Mouse (Mus musculus) C2C12 (cell line): ENCODE measurements at regions not wholly inside any gene's neighbourhood (a gene's known extent, or its start where the extent isn't known, plus 50 kb on each side); places are given as distances from the start of the nearest gene placed in this dataset.

Experiments
- H3K27me3 ChIP-seq: one replicate; pipeline ENCODE4 v1.6.1; 2011; ENCODE audit not compliant: control insufficient read depth, insufficient read depth, insufficient read length
- H3K36me3 ChIP-seq: one replicate; pipeline ENCODE4 v1.6.1; 2011; ENCODE audit not compliant: control insufficient read depth, insufficient read depth
- H3K4me3 ChIP-seq: one replicate; pipeline ENCODE4 v1.5.1; 2011; ENCODE audit warnings: mild to moderate bottlenecking, control low read depth; ENCODE audit not compliant: poor library complexity, insufficient read depth, severe bottlenecking
- H3K79me2 ChIP-seq: one replicate; pipeline ENCODE4 v1.6.1; 2011; ENCODE audit not compliant: control insufficient read depth, insufficient read depth
- H3K79me3 ChIP-seq: one replicate; pipeline ENCODE4 v1.6.1; 2011; ENCODE audit warnings: low read depth, control low read depth
- H3ac ChIP-seq: one replicate; pipeline ENCODE3; 2011; ENCODE audit warnings: low read depth; ENCODE audit not compliant: control insufficient read depth, insufficient read length
- CEBPB ChIP-seq: IDR thresholded peaks from one replicate; pipeline ENCODE4 v1.6.1; 2011; ENCODE audit warnings: low read depth, mild to moderate bottlenecking, control low read depth, moderate library complexity
- CTCF ChIP-seq: IDR thresholded peaks from one replicate; pipeline ENCODE4 v1.5.1; 2011; ENCODE audit not compliant: control insufficient read depth, insufficient read depth, insufficient read length
- FOSL1 ChIP-seq: IDR thresholded peaks from one replicate; pipeline ENCODE4 v1.8.0; 2011; ENCODE audit warnings: mild to moderate bottlenecking, low read length; ENCODE audit not compliant: poor library complexity, insufficient read depth, severe bottlenecking
- MAX ChIP-seq: IDR thresholded peaks from one replicate; pipeline ENCODE4 v1.6.1; 2011; ENCODE audit warnings: mild to moderate bottlenecking, control low read depth
- MYOD1 ChIP-seq: IDR thresholded peaks from one replicate; pipeline ENCODE4 v1.6.1; 2011; ENCODE audit warnings: low read depth; ENCODE audit not compliant: control insufficient read depth, insufficient read length
- MYOG ChIP-seq: IDR thresholded peaks from one replicate; pipeline ENCODE4 v1.6.1; 2011; ENCODE audit not compliant: control insufficient read depth, insufficient read length; ENCODE audit errors: extremely low read depth
- USF1 ChIP-seq: IDR thresholded peaks from one replicate; pipeline ENCODE4 v1.6.1; 2011; ENCODE audit warnings: low read depth, mild to moderate bottlenecking, control low read depth, moderate library complexity

DNA sequence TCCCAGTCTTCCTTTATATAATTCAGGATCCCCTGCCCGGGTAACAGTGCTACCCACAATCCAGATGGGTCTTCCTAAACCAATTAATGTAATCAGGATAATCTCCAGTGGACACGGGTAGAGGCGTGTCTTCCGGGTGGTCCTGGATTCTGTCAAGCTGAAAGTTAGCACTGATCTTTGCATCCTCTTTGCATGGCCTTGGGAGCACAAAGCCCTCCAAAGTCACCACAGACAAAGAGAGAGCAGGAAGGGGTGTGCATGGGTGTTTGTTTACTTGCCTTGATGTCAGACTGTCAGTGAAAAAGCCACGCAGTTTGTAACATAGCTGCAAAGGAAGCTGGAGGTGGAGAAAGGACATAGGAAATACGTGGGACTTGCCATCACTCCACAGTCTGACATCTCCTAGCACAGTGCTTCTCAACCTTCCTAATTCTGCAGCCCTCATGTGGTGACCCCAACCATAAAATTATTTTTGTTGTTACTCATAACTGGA lies 208.0 kb downstream of the Rplp1 start:
- Histone ChIP-seq H3ac (no peak overlapping the region), H3K79me2 (no peaks in the 10 kb centered on the region), H3K79me3 (no peaks in the 10 kb centered on the region), H3K27me3 (no peaks in the 10 kb centered on the region), H3K4me3 (no peak overlapping the region), H3K36me3 (no peaks in the 10 kb centered on the region)
- no peak for TF ChIP-seq MAX
- TF ChIP-seq MYOD1, result no peak
- no peak for TF ChIP-seq USF1
- TF ChIP-seq FOSL1, result no peak
- TF ChIP-seq MYOG, result no peak
- no peak for TF ChIP-seq CTCF
- TF ChIP-seq CEBPB, result no peak

DNA sequence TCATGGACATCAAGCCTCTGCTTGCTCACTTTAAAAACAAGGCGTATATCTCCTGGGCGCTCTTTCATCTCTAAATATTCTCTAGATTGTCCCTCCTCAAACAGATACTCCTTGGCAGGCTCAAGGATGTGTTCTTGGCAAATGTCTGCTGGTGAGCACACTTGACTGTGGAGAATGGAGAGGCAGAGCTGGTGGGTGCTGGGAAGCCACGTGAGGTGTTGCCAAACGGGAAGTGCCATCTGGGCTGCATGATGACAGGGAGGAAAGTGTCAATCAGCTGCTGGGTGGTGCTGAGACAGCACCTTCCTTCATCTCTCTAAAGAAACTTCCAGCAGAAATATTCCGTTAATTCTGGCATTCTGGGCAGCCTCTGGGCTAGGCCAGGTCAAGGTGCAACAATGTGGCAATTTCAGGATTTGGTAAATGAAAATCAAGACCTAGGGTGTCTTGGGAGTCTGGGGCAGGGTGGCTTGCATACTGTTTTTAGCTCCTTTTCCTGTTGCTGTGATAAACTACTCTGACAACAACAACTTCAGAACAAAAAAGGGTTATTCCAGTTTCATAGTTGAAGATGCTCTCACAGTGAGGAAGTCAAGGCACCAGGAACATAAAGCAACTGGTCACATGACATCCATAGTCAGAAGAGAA lies 208.6 kb downstream of the Rplp1 start:
- TF ChIP-seq USF1 (peak; percentile 3), CEBPB (no peak)
- no peak overlapping the region for H3K4me3 ChIP-seq

DNA sequence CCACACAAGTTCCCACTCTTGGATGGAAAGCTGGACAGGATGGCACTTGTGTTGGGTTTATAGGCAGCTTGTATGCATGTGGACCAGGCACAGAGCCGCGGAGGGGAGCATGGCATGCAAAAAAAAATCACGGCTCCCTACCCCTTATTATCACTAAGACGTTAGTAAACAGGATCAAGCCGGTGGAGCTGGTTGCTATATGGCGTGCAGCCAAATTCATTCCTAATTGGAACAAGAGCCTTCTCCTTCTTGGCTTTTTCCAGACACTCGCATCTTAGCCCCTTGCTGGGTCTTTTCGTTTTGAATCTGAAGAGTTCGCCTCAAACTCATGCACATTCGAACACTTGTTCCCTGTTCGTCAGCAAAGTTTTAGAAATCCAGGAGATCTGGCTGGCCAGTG lies 211.0 kb downstream of the Rplp1 start:
- H3K79me3 ChIP-seq, result no peaks in the 10 kb centered on the region
- no peak for TF ChIP-seq USF1
- TF ChIP-seq CEBPB, result no peak
- H3K36me3 ChIP-seq, result no peaks in the 10 kb centered on the region
- H3K27me3 ChIP-seq, result no peaks in the 10 kb centered on the region
- H3K4me3 ChIP-seq, result no peak overlapping the region
- no peaks in the 10 kb centered on the region for H3K79me2 ChIP-seq
- no peak overlapping the region for H3ac ChIP-seq

More for the DNA sequence above, 208.6 kb downstream of the Rplp1 start:
- Histone ChIP-seq H3ac (no peak overlapping the region), H3K36me3 (no peaks in the 10 kb centered on the region), H3K79me2 (no peaks in the 10 kb centered on the region), H3K27me3 (no peaks in the 10 kb centered on the region), H3K79me3 (no peaks in the 10 kb centered on the region)

DNA sequence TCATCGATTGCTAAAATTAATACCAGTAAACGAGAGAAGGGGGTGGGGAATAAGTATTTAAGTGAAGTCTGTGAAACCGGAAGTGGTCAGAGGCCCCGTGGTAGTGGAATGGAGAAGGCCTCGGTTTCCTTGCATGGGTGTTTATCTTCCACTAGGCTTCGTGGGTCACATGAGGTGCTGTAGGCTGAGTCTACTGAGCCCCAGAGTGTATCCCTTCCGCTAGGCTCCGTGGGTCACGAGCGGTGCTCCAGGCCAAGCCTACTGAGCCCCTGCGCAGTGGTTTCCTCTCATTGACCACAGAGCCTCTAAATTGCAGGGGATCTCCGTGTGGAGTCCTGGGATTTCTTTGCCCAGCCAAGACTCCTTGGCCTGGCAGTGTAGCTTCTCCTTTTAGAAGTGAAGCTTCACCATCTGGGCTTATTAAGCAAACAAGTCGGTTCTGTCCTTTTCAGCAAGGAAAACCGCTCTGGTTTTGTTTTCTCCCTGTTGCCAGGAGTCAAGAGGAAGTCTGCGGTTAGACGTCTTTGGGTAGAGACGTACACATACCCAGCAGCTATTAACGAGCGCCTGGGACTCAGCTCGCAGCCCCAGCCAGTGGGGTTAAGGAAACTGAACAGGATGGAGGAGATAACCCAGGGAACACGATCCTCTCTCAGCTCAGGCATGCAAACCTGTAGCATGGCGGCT lies 211.9 kb downstream of the Rplp1 start:
- H3K4me3 ChIP-seq, result no peak overlapping the region
- H3K36me3 ChIP-seq, result no peaks in the 10 kb centered on the region
- TF ChIP-seq MYOG (no peak), CTCF (no peak), USF1 (no peak), MYOD1 (no peak)

DNA sequence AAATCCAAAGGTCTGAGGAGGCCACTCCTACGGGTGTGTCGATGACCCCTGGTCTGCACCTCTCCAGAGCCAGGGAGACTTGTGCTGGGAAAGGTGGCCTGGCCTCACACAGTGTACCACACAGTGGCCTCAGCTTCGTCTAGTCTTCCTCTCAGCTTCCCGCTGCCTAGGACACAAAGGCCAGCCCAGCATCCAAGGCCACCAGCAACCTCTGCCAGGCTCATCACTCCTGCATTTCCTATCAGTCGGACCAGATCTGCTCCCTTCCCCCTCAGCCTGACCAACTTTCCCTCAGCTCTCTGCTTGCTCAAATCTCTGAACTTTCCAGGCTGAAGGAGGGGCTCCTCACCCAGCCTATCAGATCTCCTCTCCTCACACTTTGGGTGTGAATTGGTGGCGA lies 213.8 kb downstream of the Rplp1 start:
- Histone ChIP-seq H3K27me3 (no peaks in the 10 kb centered on the region), H3K4me3 (no peak overlapping the region), H3ac (no peak overlapping the region), H3K36me3 (no peaks in the 10 kb centered on the region), H3K79me3 (no peaks in the 10 kb centered on the region), H3K79me2 (no peaks in the 10 kb centered on the region)
- TF ChIP-seq MAX, result no peak
- no peak for TF ChIP-seq MYOG
- no peak for TF ChIP-seq CTCF
- no peak for TF ChIP-seq USF1
- TF ChIP-seq CEBPB, result no peak
- no peak for TF ChIP-seq MYOD1
- TF ChIP-seq FOSL1, result no peak

More for the DNA sequence above, 211.9 kb downstream of the Rplp1 start:
- Histone ChIP-seq H3K79me2 (no peaks in the 10 kb centered on the region), H3K27me3 (no peaks in the 10 kb centered on the region), H3ac (no peak overlapping the region), H3K79me3 (no peaks in the 10 kb centered on the region)

DNA sequence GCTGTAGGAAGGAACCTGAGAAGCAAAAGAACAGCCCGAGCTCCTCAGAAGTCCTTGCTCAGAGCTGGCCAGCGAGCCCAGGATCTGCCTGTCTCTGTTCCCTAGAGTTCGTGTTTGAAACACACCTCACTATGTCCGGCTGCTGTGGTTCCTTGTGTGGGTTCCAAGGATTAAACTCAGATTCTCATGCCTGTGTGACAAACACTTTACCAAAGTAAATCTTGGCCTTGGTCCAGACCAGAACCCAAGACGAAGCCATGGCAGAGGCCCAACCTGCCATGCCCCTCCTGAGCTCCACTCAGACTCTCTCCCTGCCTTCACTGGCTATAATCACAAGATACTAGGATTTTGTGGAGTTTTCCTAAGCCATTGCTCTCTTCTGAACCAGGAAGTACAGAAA lies 214.7 kb downstream of the Rplp1 start:
- Histone ChIP-seq H3ac (no peak overlapping the region), H3K79me3 (no peaks in the 10 kb centered on the region), H3K4me3 (no peak overlapping the region), H3K79me2 (no peaks in the 10 kb centered on the region), H3K27me3 (no peaks in the 10 kb centered on the region), H3K36me3 (no peaks in the 10 kb centered on the region)
- TF ChIP-seq MAX, result no peak
- no peak for TF ChIP-seq MYOD1
- no peak for TF ChIP-seq FOSL1
- no peak for TF ChIP-seq USF1
- no peak for TF ChIP-seq MYOG
- TF ChIP-seq CEBPB, result no peak
- no peak for TF ChIP-seq CTCF
